ENCODE assay signal across 31 mouse cellular contexts in the genomic region with DNA sequence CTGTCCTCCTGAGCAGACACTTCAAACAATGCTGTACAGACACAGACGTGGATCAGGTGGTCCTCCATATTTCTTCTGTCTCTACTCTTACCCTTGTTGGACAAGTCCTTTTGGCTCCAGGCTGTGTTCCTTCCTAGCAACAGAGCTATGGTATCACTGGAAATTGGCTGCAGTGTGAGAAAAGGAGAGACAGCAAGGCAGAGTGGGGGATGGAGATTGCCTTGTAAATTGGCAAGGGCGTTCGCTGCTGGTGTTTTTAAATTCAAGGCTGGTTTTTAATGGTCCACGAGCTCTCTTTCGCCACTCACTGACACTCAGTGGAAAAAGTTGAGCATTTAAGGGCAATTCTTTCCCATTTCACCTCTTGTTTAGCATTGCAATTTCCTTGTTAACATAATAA. TPM values are rescaled to one million over a fixed set of nuclear protein-coding genes. Genes with fewer than 3 reads are reported as not detected.
DNase-seq lines count a peak whose midpoint lies in the region; ATAC-seq and TF ChIP-seq lines count a peak whose summit lies in the region.
"Had no signal": no experiment of that assay in that cellular context is flagged by ENCODE, and none has a peak within 500 bp of the region (broad histone marks: within the 10 kb centered on the region; RNA-seq: fewer than 3 reads in every experiment).

No protein-coding gene starts in this region.

- peak overlapping the region; percentile 2; the same call in 1 of the 2 replicates for H3K27ac ChIP-seq in forebrain, embryonic 15.5 days (replicated peaks)
- no peak overlapping the region for H3K27ac ChIP-seq in forebrain, embryonic 11.5 days (ENCODE audit: low read depth, low read length)
- H3K27ac ChIP-seq in midbrain, embryonic 14.5 days (replicated peaks; ENCODE audit: low read depth, low read length) = no peak overlapping the region
- no peak overlapping the region for H3K27ac ChIP-seq in midbrain, embryonic 16.5 days (ENCODE audit: low read length)
- no peak overlapping the region for H3K27ac ChIP-seq in forebrain, postnatal 0 days (ENCODE audit: low read depth, low read length)
- H3K27ac ChIP-seq: embryonic facial prominence, embryonic 13.5 days; heart, embryonic 10.5 days; heart, embryonic 15.5 days; hindbrain, embryonic 14.5 days; layer of hippocampus, adult 2 months; left cerebral cortex, adult 2 months; limb, embryonic 15.5 days; liver, embryonic 13.5 days; macrophage had no signal

- ATAC-seq in forebrain, embryonic 15.5 days (replicated peaks) = 0 out of 2 replicates have a peak, but pooled peaks have one; percentile 29
- ATAC-seq in forebrain, embryonic 11.5 days (replicated peaks; ENCODE audit: low FRiP score) = no peak
- ATAC-seq in midbrain, embryonic 14.5 days (ENCODE audit: low FRiP score, low TSS enrichment) = no peak
- no peak for ATAC-seq in midbrain, embryonic 16.5 days
- ATAC-seq in forebrain, postnatal 0 days = no peak

- H3K36me3 ChIP-seq in forebrain, embryonic 15.5 days = no peaks in the 10 kb centered on the region
- no peaks in the 10 kb centered on the region for H3K36me3 ChIP-seq in forebrain, embryonic 11.5 days (ENCODE audit: control insufficient read depth, insufficient read depth, low read length)
- H3K36me3 ChIP-seq in midbrain, embryonic 14.5 days (ENCODE audit: control insufficient read depth, insufficient read depth, low read length) = no peaks in the 10 kb centered on the region
- H3K36me3 ChIP-seq in midbrain, embryonic 16.5 days (ENCODE audit: control insufficient read depth, insufficient read depth, low read length) = no peaks in the 10 kb centered on the region
- no peaks in the 10 kb centered on the region for H3K36me3 ChIP-seq in forebrain, postnatal 0 days (ENCODE audit: insufficient read depth)
- H3K36me3 ChIP-seq: embryonic facial prominence, embryonic 13.5 days; G1E; heart, embryonic 10.5 days; heart, embryonic 15.5 days; limb, embryonic 15.5 days; liver, embryonic 13.5 days had no signal

- TF ChIP-seq CTCF in forebrain, postnatal 0 days (IDR thresholded peaks at IDR 0.05; ENCODE audit: low read depth) = no peak

- peak; percentile 41 to 43 for DNase-seq in cerebellum, postnatal 10 days
- no peak for DNase-seq in cerebellum, adult 11 months
- DNase-seq in forebrain, embryonic 11.5 days (ENCODE audit: low spot score) = no peak
- DNase-seq in midbrain, embryonic 14.5 days = peak; percentile 44
- peak; percentile 48 for DNase-seq in forebrain, postnatal 0 days
- DNase-seq: adrenal gland, adult 8-10 months; cerebellum, adult 18-20 months; embryo, embryonic 11 days; gastrocnemius, postnatal 14 days; heart, postnatal 36 days; kidney, adult 2 months; kidney, postnatal 36 days; liver, embryonic 13.5 days; lung, adult 2 months; lung, postnatal 10 days; thymus, postnatal 4 days had no signal

- H3K4me3 ChIP-seq in forebrain, embryonic 15.5 days = no peak overlapping the region
- H3K4me3 ChIP-seq in forebrain, embryonic 11.5 days (ENCODE audit: low read depth, low read length) = no peak overlapping the region
- H3K4me3 ChIP-seq in midbrain, embryonic 14.5 days (replicated peaks; ENCODE audit: low read depth, low read length) = no peak overlapping the region
- H3K4me3 ChIP-seq in midbrain, embryonic 16.5 days (ENCODE audit: low read depth, low read length) = no peak overlapping the region
- no peak overlapping the region for H3K4me3 ChIP-seq in forebrain, postnatal 0 days (ENCODE audit: low read depth, low read length)
- H3K4me3 ChIP-seq: embryonic facial prominence, embryonic 13.5 days; erythroblast, embryonic 14.5 days; heart, embryonic 10.5 days; heart, embryonic 15.5 days; layer of hippocampus, adult 2 months; left cerebral cortex, adult 2 months; limb, embryonic 15.5 days; liver, embryonic 13.5 days had no signal

- no peak overlapping the region for H3K9ac ChIP-seq in forebrain, embryonic 15.5 days (replicated peaks)
- no peak overlapping the region for H3K9ac ChIP-seq in forebrain, embryonic 11.5 days (ENCODE audit: low read length)
- H3K9ac ChIP-seq in midbrain, embryonic 14.5 days (replicated peaks; ENCODE audit: low read length) = no peak overlapping the region
- H3K9ac ChIP-seq in midbrain, embryonic 16.5 days (ENCODE audit: low read depth, low read length) = no peak overlapping the region
- no peak overlapping the region for H3K9ac ChIP-seq in forebrain, postnatal 0 days
- H3K9ac ChIP-seq: embryonic facial prominence, embryonic 13.5 days; heart, embryonic 15.5 days; hindbrain, embryonic 14.5 days; limb, embryonic 15.5 days; liver, embryonic 13.5 days had no signal

- WGBS in forebrain, embryonic 15.5 days = 25% methylated on average over 5 of the region's 5 CpGs
- 65% methylated on average over 5 of the region's 5 CpGs for WGBS in forebrain, embryonic 11.5 days
- 55% methylated on average over 5 of the region's 5 CpGs for WGBS in midbrain, embryonic 14.5 days
- WGBS in midbrain, embryonic 16.5 days = 48% methylated on average over 5 of the region's 5 CpGs
- WGBS in forebrain, postnatal 0 days = 23% methylated on average over 5 of the region's 5 CpGs

- H3K4me1 ChIP-seq in forebrain, embryonic 15.5 days = peaks cover 15% of the 10 kb centered on the region
- no peaks in the 10 kb centered on the region for H3K4me1 ChIP-seq in forebrain, embryonic 11.5 days (replicated peaks; ENCODE audit: control insufficient read depth, insufficient read depth, low read length)
- H3K4me1 ChIP-seq in midbrain, embryonic 14.5 days (ENCODE audit: control insufficient read depth, insufficient read depth, low read length) = no peaks in the 10 kb centered on the region
- H3K4me1 ChIP-seq in midbrain, embryonic 16.5 days (ENCODE audit: control insufficient read depth, insufficient read depth, low read length) = 0 out of 2 replicates have a peak, but pooled peaks cover 4% of the 10 kb centered on the region
- peaks cover 12% of the 10 kb centered on the region for H3K4me1 ChIP-seq in forebrain, postnatal 0 days (ENCODE audit: insufficient read depth)
- H3K4me1 ChIP-seq: heart, embryonic 10.5 days; heart, embryonic 15.5 days; liver, embryonic 13.5 days had no signal

- no peak overlapping the region for H3K4me2 ChIP-seq in forebrain, embryonic 15.5 days (replicated peaks)
- H3K4me2 ChIP-seq in forebrain, embryonic 11.5 days (ENCODE audit: low read depth, low read length, severe bottlenecking) = no peak overlapping the region
- H3K4me2 ChIP-seq in midbrain, embryonic 14.5 days (ENCODE audit: low read length) = no peak overlapping the region
- no peak overlapping the region for H3K4me2 ChIP-seq in midbrain, embryonic 16.5 days (ENCODE audit: low read length)
- H3K4me2 ChIP-seq in forebrain, postnatal 0 days (ENCODE audit: low read depth) = no peak overlapping the region
- H3K4me2 ChIP-seq: embryonic facial prominence, embryonic 13.5 days; heart, embryonic 15.5 days; hindbrain, embryonic 14.5 days; limb, embryonic 15.5 days; liver, embryonic 13.5 days had no signal

- no peaks in the 10 kb centered on the region for H3K27me3 ChIP-seq in forebrain, embryonic 15.5 days
- H3K27me3 ChIP-seq in forebrain, embryonic 11.5 days (ENCODE audit: control insufficient read depth, insufficient read depth, low read length) = no peaks in the 10 kb centered on the region
- no peaks in the 10 kb centered on the region for H3K27me3 ChIP-seq in midbrain, embryonic 14.5 days (ENCODE audit: control insufficient read depth, insufficient read depth, low read length)
- H3K27me3 ChIP-seq in midbrain, embryonic 16.5 days (ENCODE audit: control insufficient read depth, insufficient read depth, low read depth, low read length) = no peaks in the 10 kb centered on the region
- H3K27me3 ChIP-seq in forebrain, postnatal 0 days (ENCODE audit: insufficient read depth, low read length) = no peaks in the 10 kb centered on the region
- H3K27me3 ChIP-seq: embryonic facial prominence, embryonic 13.5 days; heart, embryonic 15.5 days; limb, embryonic 15.5 days; liver, embryonic 13.5 days had no signal

- H3K9me3 ChIP-seq in forebrain, embryonic 15.5 days = no peaks in the 10 kb centered on the region
- H3K9me3 ChIP-seq in forebrain, embryonic 11.5 days (ENCODE audit: control insufficient read depth, low read length) = no peaks in the 10 kb centered on the region
- no peaks in the 10 kb centered on the region for H3K9me3 ChIP-seq in midbrain, embryonic 14.5 days (ENCODE audit: control insufficient read depth, low read length)
- H3K9me3 ChIP-seq in midbrain, embryonic 16.5 days (replicated peaks; ENCODE audit: control insufficient read depth, low read length, poor library complexity, severe bottlenecking) = no peaks in the 10 kb centered on the region
- no peaks in the 10 kb centered on the region for H3K9me3 ChIP-seq in forebrain, postnatal 0 days (ENCODE audit: low read length)
- H3K9me3 ChIP-seq: embryonic facial prominence, embryonic 13.5 days; G1E; heart, embryonic 10.5 days; heart, embryonic 15.5 days; limb, embryonic 15.5 days; liver, embryonic 13.5 days had no signal

RNA-seq across cellular contexts. Expression of a gene that starts 27.5 kb away (rescaled TPM):
- 45.0 and 48.1 TPM in 2 replicates for polyA plus RNA-seq in forebrain, embryonic 15.5 days (2015; fragmentation: Nextera tagmentation; extraction: Ambion mirVana)
- 5.3 TPM in 2 replicates for polyA plus RNA-seq in forebrain, embryonic 11.5 days (2014; fragmentation: Nextera tagmentation; extraction: Ambion mirVana)
- 34.2 and 44.5 TPM in 2 replicates for polyA plus RNA-seq in midbrain, embryonic 14.5 days (2014; fragmentation: Nextera tagmentation; extraction: Ambion mirVana)
- polyA plus RNA-seq in midbrain, embryonic 16.5 days (2015; fragmentation: Nextera tagmentation; extraction: Ambion mirVana) = 54.0 and 55.2 TPM in 2 replicates
- total RNA-seq in forebrain, postnatal 0 days (2014; rRNA removed) = 28.9 and 35.3 TPM in 2 replicates
- polyA plus RNA-seq in forebrain, postnatal 0 days (2015; fragmentation: Nextera tagmentation; extraction: Ambion mirVana) = 41.1 and 57.6 TPM in 2 replicates
- total RNA-seq: granulocyte monocyte progenitor cell, adult 5-6 weeks; megakaryocyte-erythroid progenitor cell, adult 5-6 weeks; monocyte, adult 5-6 weeks had no signal
- polyA plus RNA-seq: erythroblast, embryonic 14.5 days; G1E; macrophage had no signal

Comparison
In these comparisons a context has a peak if more than half of its experiments do, and no peak if none do; other contexts are left out.
1. DNase-seq: peak in cerebellum, postnatal 10 days (2 of 2), midbrain, embryonic 14.5 days (single experiment) and forebrain, postnatal 0 days (single experiment); none in cerebellum, adult 11 months (single experiment) and forebrain, embryonic 11.5 days (single experiment).